8 mouse cellular contexts compared by ENCODE assay signal in the genomic region with DNA sequence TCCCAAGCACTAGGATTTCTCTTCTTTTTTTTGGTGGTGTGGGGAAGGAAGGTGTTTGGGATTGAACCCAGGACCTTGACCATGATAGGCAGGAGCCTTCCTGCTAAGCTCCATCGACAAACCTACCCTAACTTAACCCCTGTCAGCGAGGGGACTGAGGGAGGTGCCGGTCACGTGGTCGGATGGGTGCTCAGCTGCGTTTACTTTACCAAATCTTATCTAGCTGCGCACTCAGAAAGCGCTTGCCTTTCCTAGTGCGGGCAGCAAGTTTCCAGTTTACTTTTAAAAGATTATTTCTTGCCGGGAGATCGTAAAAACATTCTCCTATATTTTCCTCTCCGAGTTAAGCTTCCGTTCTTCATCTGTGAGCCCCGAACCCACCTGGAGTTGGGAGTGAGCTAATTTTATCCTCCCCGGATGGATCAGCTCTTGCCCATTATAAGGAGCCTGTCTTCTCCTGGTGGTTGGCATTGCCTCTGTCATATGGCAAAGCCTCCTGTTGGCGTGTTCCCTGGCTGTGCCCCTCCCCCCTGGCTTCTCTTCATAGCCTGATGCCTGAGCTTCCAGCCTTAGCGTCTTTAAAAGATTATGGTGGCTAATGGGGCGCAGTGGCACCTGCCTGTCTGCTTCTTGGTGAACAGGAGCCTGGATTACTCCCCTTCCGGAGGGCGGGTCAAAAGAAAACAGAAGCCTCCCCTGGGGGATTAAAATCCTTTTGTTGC. TPM values are rescaled to one million over a fixed set of nuclear protein-coding genes. Genes with fewer than 3 reads are reported as not detected.
DNase-seq lines count a peak whose midpoint lies in the region; ATAC-seq and TF ChIP-seq lines count a peak whose summit lies in the region.

No protein-coding gene starts in this region.

- no peak overlapping the region; the same call in 1 of the 2 replicates for H3K4me3 ChIP-seq in G1E (ENCODE audit: low read depth, low read length)
- H3K4me3 ChIP-seq in liver, postnatal 0 days (ENCODE audit: low read depth, low read length) = 0 out of 2 replicates have a peak overlapping the region, but pooled peaks have one; percentile 4

- DNase-seq in layer of hippocampus, adult 9-11 months = peak; percentile 57
- no peak for DNase-seq in layer of hippocampus, adult 8-10 months (ENCODE audit: low spot score in 2 of 2)
- DNase-seq in G1E (ENCODE audit: low spot score) = peak; percentile 27
- DNase-seq in cerebellum, postnatal 36 days = peak; percentile 67 to 74
- DNase-seq in induced T-regulatory cell, adult 2 months (ENCODE audit: low read depth) = peak; percentile 48
- no peak for DNase-seq in liver, postnatal 0 days
- no peak for DNase-seq in embryo, embryonic 9.5 days (ENCODE audit: extremely low spot score)
- no peak for DNase-seq in left cerebral cortex, postnatal 25 days (ENCODE audit: low spot score in 2 of 2)

- H3K4me1 ChIP-seq in G1E (ENCODE audit: insufficient read depth, low read depth, low read length) = peaks cover 56% of the 10 kb centered on the region
- H3K4me1 ChIP-seq in liver, postnatal 0 days (ENCODE audit: insufficient read depth) = peaks cover 31% of the 10 kb centered on the region

- H3K27me3 ChIP-seq in G1E (ENCODE audit: insufficient read depth, low read length) = peaks cover 16% of the 10 kb centered on the region; the same call in 1 of the 2 replicates
- no peaks in the 10 kb centered on the region for H3K27me3 ChIP-seq in liver, postnatal 0 days (ENCODE audit: insufficient read depth, low read length)

- no peak for TF ChIP-seq CTCF in G1E (IDR thresholded peaks at IDR 0.05; ENCODE audit: low read depth, low read length)
- TF ChIP-seq CTCF in liver, postnatal 0 days (IDR thresholded peaks at IDR 0.05; ENCODE audit: low read depth) = no peak

- peak overlapping the region; percentile 54 for H3K4me2 ChIP-seq in liver, postnatal 0 days (ENCODE audit: low read depth, low read length)

- intact Hi-C loops in left cerebral cortex, postnatal 25 days (cut with DNase I) = no loop called here

- H3K9me3 ChIP-seq in G1E (replicated peaks) = no peaks in the 10 kb centered on the region; the same call in 1 of the 2 replicates
- H3K9me3 ChIP-seq in liver, postnatal 0 days (ENCODE audit: low read length) = no peaks in the 10 kb centered on the region

- peak overlapping the region; percentile 35 for H3K9ac ChIP-seq in liver, postnatal 0 days (replicated peaks)

- 22% methylated on average over 20 of the region's 20 CpGs for WGBS in liver, postnatal 0 days (ENCODE audit: insufficient replicate concordance)

- no peak for TF ChIP-seq EP300 in liver, postnatal 0 days (IDR thresholded peaks at IDR 0.05; ENCODE audit: low read depth)

- H3K27ac ChIP-seq in liver, postnatal 0 days (ENCODE audit: low read depth) = no peak overlapping the region

- no peak for ATAC-seq in G1E (ENCODE audit: extremely low read depth, insufficient number of reproducible peaks, low FRiP score, poor library complexity, severe bottlenecking)
- 0 out of 2 replicates have a peak, but pooled peaks have one; percentile 40 for ATAC-seq in liver, postnatal 0 days

- no peaks in the 10 kb centered on the region for H3K36me3 ChIP-seq in G1E (replicated peaks)
- H3K36me3 ChIP-seq in liver, postnatal 0 days (replicated peaks; ENCODE audit: insufficient read depth, low read length) = no peaks in the 10 kb centered on the region

RNA-seq across cellular contexts. Expression of a gene that starts 17.7 kb away (rescaled TPM):
- total RNA-seq in layer of hippocampus, adult 8-10 months (2022) = 10 to 100 TPM; 36.1 to 43.8 (median 39.7) TPM
- total RNA-seq in G1E (2014; fragmentation: Nextera tagmentation) (25.1 and 26.0 TPM in 2 replicates), G1E (2017) (16.2 and 21.3 TPM in 2 replicates)
- 30.4 and 33.0 TPM in 2 replicates for polyA plus RNA-seq in G1E (2012)
- polyA plus RNA-seq in liver, postnatal 0 days (2015; fragmentation: Nextera tagmentation; extraction: Ambion mirVana) = 17.7 and 18.0 TPM in 2 replicates
- 10 to 100 TPM; 31.4 to 38.7 TPM for total RNA-seq in left cerebral cortex, postnatal 25 days (2021)

RNA-seq across cellular contexts. Expression of a gene that starts 35.2 kb away (rescaled TPM):
- 10 to 100 TPM in 2 of 4 experiments, 1 to 10 TPM in 2; 7.0 to 20.0 (median 14.1) TPM for total RNA-seq in layer of hippocampus, adult 8-10 months (2022)
- total RNA-seq in G1E (2014; fragmentation: Nextera tagmentation) (1.5 and 2.7 TPM in 2 replicates), G1E (2017) (5.4 TPM in 2 replicates)
- 3.4 and 4.9 TPM in 2 replicates for polyA plus RNA-seq in G1E (2012)
- polyA plus RNA-seq in liver, postnatal 0 days (2015; fragmentation: Nextera tagmentation; extraction: Ambion mirVana) = 16.3 and 16.8 TPM in 2 replicates
- total RNA-seq in left cerebral cortex, postnatal 25 days (2021) = 1 to 10 TPM; 3.9 to 6.3 TPM

RNA-seq across cellular contexts. Expression of a gene that starts 51.7 kb away (rescaled TPM):
- total RNA-seq in layer of hippocampus, adult 8-10 months (2022) = 100 to 1,000 TPM; 161 to 192 (median 173) TPM
- total RNA-seq in G1E (2014; fragmentation: Nextera tagmentation) = 58.7 and 63.1 TPM in 2 replicates
- total RNA-seq in G1E (2017) = 49.3 and 57.3 TPM in 2 replicates
- 31.7 and 37.0 TPM in 2 replicates for polyA plus RNA-seq in G1E (2012)
- 2.1 and 2.2 TPM in 2 replicates for polyA plus RNA-seq in liver, postnatal 0 days (2015; fragmentation: Nextera tagmentation; extraction: Ambion mirVana)
- total RNA-seq in left cerebral cortex, postnatal 25 days (2021) = 100 to 1,000 TPM; 128 to 147 TPM

Comparison
In these comparisons a context has a peak if more than half of its experiments do, and no peak if none do; other contexts are left out.
1. DNase-seq: peak in layer of hippocampus, adult 9-11 months (single experiment), G1E (single experiment), cerebellum, postnatal 36 days (2 of 2) and induced T-regulatory cell, adult 2 months (single experiment); none in layer of hippocampus, adult 8-10 months (0 of 2), liver, postnatal 0 days (single experiment), embryo, embryonic 9.5 days (single experiment) and left cerebral cortex, postnatal 25 days (0 of 2).